Mouse (Mus musculus): ENCODE data around the gene Vps37b.

The Vps37b gene

DNA sequence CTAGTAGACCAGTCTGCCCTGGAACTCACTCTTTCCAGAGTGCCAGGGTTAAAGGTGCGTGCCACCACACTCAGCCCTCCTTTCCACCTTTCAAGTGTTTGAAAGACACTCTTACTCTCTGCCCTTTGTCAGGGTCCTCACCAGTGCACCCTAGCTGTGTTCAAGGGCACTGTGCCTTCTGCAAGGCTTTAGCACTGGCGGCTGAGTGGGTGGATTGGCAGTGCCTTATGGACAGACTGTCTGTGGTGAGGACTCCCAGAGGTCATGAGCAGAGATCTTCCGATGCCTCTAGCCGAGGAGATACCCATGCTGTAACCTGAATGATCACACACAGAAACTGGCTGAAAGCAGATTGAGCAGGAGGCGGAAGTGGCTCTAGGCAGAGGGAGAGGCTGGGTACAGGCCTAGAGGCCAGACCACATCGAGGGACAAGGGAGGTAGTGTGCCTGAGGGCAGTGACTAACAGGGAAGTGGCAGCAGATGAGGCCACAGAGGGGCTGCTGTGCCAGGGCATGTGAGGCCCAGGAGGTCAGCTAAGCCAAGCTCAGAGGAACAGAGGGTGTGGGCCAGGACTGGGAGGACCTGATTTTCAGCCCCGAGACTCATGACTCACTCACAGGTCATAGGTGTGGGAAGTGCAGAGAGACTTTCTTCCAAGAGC, 14.8 kb upstream of the Vps37b start:
- no peak for DNase-seq (ENCODE audit: low read depth, low spot score)

DNA sequence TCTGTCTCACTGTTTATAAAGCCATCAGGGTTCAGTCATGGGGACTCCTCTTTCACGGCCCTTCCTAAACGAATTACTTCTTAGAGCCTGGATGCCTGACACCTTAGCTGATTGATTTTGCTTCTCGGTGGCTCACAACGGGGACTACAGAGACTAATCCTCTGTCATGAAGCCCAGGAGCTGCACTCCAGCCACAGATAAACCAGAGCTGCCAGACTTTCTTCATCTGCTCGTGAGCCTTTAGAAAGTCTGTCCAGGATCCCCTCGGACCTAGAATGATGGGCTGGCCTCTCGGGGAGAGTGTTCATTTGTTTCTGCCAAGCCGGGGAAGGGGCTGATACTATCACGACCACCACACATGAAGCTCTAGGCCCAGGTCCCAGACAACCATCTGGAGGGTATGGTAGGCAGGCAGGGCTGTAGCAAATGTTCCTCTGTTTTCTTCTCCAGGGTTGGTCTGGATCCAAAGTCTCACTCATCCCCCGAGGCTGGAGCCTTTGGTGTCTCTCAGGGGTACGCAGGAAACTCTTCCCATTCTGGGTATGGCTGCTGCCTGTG, 13.5 kb upstream of the Vps37b start:
- DNase-seq (ENCODE audit: low read depth, low spot score) = no peak

DNA sequence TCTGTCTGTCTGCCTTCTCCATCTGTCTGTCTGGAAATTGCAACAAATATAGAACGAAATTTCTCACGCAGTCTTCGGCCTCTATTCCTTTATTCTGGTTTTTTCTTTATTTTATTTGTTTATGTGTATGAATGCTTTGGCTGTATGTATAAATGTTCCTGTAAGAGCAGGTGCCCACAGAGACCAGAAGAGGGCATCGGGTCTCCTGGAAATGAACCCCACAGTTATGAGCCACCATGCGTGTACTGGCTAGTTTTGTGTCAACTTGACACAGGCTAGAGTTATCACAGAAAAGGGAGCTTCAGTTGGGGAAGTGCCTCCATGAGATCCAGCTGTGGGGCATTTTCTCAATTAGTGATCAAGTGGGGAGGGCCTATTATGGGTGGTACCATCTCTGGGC, 11.9 kb upstream of the Vps37b start:
- DNase-seq (ENCODE audit: low read depth, low spot score) = no peak

- DNase-seq (ENCODE audit: low read depth, low spot score) = peak; percentile 94
Observed at GRCm38 (mm10) chr5:124043212-124043978, 11.3 kb upstream of the Vps37b start.

DNA sequence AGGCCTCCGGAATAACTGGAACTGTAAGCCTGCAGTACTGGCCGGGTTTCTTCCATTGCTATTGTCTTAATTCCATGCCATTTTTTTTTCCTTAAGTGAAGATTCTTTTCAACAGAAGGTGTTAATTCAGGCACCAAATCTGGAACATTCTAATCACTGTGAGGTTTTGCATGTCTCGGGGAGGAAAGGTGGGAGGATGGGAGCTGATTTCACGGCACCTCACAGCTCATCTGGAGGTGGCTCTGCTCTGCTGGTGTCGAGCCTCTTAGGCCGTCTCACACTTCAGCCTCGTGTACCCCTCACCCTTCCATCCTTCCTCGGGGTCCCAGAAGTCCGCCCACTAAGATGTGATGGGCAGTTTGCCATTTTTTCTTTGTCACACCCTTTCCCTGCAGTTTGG, 9.0 kb upstream of the Vps37b start:
- DNase-seq (ENCODE audit: low read depth, low spot score) = no peak

DNA sequence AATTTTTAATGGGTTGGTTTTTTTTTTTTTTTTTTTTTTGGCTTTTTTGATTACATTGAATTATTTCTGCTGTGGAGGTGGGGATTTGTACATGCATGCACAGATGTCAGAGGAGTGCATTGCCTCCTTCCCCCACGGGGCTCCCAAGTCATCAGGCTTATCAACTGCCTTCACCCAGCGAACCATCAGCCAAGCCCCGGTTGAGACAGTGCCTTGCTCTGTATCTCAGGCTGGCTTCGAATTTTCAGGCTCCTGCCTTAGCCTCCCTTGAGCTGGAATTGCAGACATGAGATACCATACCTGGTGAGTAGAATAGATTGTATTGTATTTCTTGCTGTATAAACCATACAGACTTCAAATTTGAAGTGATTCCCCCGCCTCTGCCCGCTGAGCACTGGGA, 7.5 kb upstream of the Vps37b start:
- DNase-seq (ENCODE audit: low read depth, low spot score) = no peak

- no peak for DNase-seq (ENCODE audit: low read depth, low spot score)
Observed at GRCm38 (mm10) chr5:124036836-124037235, 4.8 kb upstream of the Vps37b start.

GRCm38 (mm10) chr5:124036341-124036740, 4.3 kb upstream of the Vps37b start:
- no peak for DNase-seq (ENCODE audit: low read depth, low spot score)

DNA sequence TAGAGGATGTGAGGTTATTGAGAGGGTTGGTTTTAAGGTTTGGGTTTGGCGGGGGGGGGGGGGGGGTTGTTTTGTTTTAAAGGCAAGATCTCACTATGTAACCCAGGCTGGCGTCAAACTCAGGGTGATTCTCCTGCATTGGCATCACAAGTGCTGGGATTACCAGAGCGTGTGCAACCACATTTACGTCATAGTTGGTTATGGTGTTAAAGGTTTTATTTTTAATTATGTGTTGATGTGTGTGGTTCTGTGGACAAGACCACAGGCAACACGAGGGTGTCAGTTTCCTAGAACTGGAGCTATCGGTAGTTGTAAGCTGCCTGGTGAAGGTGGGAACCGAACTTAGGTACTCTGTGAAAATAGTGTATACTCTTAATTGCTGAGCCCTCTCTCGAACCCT, 3.7 kb upstream of the Vps37b start:
- DNase-seq (ENCODE audit: low read depth, low spot score) = no peak

GRCm38 (mm10) chr5:124035406-124035805, 3.3 kb upstream of the Vps37b start:
- no peak for DNase-seq (ENCODE audit: low read depth, low spot score)

- DNase-seq (ENCODE audit: low read depth, low spot score) = no peak
Observed at GRCm38 (mm10) chr5:124034471-124034870, 2.4 kb upstream of the Vps37b start.

DNA sequence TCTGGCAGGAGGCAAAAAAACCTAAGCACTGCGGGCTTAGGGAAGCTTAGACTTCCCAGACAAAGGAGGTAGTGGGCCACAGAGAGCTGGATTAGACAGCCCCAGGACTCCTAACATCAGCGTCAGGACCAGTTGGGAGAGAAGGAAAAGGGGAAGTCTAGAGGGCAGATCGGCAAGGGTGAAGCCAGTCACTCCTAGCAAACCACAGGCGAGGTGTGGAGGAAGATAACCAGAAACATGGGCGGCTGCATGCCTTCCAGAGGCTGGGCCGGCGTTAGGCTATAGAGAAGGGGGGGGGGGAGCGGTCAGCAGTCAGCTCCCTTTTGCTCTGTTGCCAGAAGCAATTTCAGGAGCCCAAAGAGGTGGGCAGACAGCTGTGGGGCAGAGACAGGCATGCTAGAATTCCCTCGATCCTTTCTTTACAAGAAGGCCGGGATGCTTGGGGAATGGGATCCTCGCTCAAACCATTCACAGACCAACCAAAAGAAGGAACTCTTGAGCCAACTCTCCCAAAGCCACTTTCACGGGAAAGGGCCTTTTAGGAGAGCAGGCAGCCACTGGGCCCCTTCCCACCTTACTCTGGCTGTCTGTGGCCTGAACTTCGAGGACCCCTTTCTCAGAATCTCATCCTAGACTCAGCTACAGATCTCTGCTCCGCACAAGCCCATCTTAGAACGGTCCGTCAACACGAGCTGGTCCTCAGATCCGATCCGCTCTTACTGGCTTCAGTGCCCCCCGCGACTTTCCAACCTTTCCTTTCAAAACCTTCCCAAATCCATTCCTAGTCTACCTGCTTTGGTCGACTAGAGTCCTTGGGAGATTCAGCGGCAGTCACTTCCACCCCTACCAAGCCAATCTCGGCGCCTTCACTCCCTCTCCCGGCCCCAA, 758 bp downstream of the Vps37b start:
- DNase-seq (ENCODE audit: low read depth, low spot score) = no peak

DNA sequence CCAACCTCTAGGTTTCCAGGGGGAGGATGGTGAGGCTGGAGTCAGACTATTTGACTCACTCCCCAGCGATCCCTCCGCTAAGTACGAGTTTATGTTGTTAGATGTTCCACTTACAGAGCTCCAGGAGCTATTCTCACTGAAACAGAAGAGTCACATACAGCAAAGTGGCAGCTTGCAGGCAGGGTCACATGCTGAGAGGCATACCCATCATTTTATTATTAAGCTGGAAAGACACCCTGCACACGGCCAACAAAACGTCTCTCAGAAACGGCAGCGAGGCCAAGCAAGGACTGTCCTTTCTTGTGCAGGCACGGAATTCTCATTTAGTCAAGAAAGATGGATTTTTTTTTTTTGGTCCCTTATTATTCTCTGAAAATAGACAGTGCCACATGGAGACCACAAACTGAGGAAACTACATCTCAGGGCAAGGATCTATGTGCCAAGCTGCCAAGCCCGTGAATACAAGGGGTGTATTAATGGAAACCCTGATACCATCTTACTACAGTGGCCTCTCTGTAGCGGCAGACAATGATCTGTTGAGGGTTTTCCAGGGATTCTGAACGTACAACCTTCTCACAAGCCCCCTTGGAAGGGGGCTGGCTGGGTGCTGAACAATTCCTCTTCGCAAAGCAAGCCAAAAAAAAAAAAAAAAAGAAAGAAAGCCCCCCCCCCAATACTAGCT, 1.5 kb downstream of the Vps37b start:
- DNase-seq (ENCODE audit: low read depth, low spot score) = no peak

DNA sequence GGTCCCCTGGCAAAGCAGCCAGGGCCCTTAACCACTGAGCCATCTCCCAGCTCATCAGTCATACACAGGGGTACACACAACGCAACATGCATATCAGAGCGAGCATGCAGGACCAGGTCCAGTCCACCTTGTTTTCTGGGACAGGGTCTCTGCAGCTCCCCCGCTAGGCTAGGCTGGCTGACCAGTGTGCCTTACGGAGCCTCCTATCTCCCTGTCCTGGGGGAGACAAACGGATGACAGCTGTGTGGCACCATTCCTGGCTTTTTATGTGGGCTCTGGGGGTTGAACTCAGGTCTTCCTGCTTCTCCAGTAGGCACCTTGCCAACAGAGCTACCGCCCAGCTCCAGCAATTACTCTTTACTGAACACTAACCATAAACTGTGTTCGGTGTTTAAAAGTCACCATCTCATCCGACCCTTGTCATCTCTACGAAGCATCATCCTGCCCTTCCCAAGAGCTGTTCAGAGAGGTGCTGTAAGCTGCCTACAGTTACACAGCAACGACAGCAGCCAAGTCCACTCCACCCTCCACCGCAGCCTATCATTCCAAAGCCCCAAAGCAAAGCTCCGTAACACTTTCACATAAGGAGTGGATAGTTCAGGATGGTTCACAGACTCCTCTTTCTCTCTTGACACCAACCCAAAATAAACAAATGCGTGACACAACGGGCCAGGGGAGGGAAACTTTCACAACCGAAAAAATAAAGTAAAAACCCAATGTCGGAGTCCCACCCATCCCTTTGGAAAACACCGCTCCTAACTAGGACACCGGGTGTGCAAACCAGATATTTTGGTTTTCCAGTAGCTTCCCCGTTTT, 2.6 kb downstream of the Vps37b start:
- no peak for DNase-seq (ENCODE audit: low read depth, low spot score)

GRCm38 (mm10) chr5:124028680-124029079, 3.4 kb downstream of the Vps37b start:
- DNase-seq (ENCODE audit: low read depth, low spot score) = no peak

DNA sequence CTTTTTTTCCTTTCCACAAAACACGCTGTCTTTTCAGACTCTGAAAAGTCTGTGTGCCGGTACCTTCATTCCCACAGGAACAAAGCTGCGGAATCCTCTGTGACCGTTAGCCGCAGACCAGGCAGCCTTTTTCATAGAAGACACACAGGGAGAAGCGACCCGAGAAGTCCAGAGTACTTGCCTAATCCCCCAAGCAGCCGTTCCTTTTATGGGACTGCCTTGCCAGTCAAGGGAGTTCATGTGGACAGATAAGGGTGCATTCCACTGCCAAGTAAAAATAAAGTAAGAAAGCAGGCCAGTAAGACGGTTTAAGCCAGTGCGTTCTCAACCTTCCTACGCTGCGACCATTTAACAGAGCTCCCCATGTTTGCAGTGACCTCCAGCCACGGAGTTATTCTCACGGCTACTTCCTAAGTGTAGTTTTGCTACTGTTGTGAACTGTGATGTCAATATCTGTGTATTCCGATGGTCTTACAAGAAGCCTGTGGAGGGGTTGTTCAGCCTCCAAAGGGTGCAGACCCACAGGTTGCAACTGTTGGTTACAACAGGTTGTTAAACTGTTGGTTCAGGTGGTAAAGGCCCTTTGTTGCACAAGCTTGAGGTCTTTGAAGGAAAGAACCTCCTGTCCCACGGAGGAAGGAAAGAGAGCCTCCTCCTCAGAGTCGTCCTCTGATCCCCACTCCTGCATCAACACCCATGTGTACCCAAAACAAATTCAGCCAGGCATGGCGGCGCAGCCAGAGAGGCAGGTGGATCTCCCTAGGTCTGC, 4.2 kb downstream of the Vps37b start:
- DNase-seq (ENCODE audit: low read depth, low spot score) = no peak

DNA sequence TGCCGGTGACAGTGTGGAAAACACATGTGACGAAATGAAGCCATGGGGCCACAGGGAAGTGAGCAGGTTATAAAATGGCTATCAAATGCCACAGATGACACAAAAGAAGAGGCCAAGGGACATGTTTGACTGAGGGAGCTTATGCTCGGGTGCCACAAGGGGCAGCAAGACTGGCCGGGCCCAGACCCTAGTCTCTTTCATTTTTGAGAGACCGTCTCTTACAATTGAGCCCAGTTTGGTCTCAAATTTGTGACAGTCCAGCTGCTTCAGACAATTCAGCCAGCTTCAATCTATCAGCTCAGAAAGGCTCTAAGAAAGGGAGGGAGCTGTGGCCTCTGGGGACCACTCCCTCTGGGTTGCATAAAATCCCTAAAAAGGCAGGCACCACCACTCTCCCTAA, 5.5 kb downstream of the Vps37b start:
- DNase-seq (ENCODE audit: low read depth, low spot score) = no peak

GRCm38 (mm10) chr5:124025587-124026441, 6.3 kb downstream of the Vps37b start:
- no peak for DNase-seq (ENCODE audit: low read depth, low spot score)

- DNase-seq (ENCODE audit: low read depth, low spot score) = no peak
Observed at GRCm38 (mm10) chr5:124025146-124025545, 6.9 kb downstream of the Vps37b start.
